Mouse (Mus musculus): ENCODE measurements around the gene Ephx3. TPM values are rescaled to one million over a fixed set of nuclear protein-coding genes. Genes with fewer than 3 reads are reported as not detected.

Ephx3 gene
- total and polyA plus RNA-seq, 2 experiments from 2014 or later, result 0.08 to 0.29 TPM

DNA sequence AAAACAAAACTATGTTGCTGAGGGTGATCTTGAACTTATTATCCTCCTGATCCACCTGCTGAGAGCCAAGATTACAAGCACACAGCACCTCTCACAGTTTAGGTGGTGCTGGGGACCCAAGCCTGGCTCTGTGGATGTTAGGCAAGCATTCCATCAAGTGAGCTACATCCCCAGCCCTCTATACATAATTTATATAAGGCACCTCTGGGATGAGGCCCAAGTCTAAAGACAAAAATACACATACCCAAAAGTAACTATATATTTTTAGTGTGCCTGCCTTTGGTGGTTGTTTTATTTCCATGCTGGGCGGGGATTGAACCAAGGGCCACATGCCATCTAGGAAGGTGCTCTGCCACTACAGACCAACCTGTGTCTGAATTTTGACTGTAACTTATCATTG lies 47.1 kb downstream of the Ephx3 start:
- H3K27me3 ChIP-seq (ENCODE audit: insufficient read depth, low read length), result no peaks in the 10 kb centered on the region
- H3K4me1 ChIP-seq (ENCODE audit: insufficient read depth), result no peaks in the 10 kb centered on the region
- DNase-seq, result no peak
- no peak for TF ChIP-seq CTCF (IDR thresholded peaks at IDR 0.05; ENCODE audit: low read depth)
- H3K4me2 ChIP-seq (ENCODE audit: low read depth), result no peak overlapping the region
- no peaks in the 10 kb centered on the region for H3K9me3 ChIP-seq (ENCODE audit: low read length)
- no peak overlapping the region for H3K9ac ChIP-seq
- H3K36me3 ChIP-seq (ENCODE audit: insufficient read depth), result no peaks in the 10 kb centered on the region
- no peak for ATAC-seq
- WGBS, result 97% methylated on average over 1 of the region's 1 CpGs
- no peak overlapping the region for H3K27ac ChIP-seq (ENCODE audit: low read depth, low read length)
- no peak overlapping the region for H3K4me3 ChIP-seq (ENCODE audit: low read depth, low read length)

Other genes with a start within 250 kb of the Ephx3 start
- gene Rrp1b, start 153.4 kb downstream of the Ephx3 start, total RNA-seq (2014; rRNA removed), result 26.8 and 40.4 TPM in 2 replicates
- gene Rrp1b, start 153.4 kb downstream of the Ephx3 start, polyA plus RNA-seq (2015; fragmentation: Nextera tagmentation; extraction: Ambion mirVana), result 32.0 and 39.4 TPM in 2 replicates
- 0.57 and 0.62 TPM in 2 replicates for gene Hsf2bp, start 153.2 kb downstream of the Ephx3 start, total RNA-seq (2014; rRNA removed)
- gene Hsf2bp, start 153.2 kb downstream of the Ephx3 start, polyA plus RNA-seq (2015; fragmentation: Nextera tagmentation; extraction: Ambion mirVana), result 0.90 and 1.1 TPM in 2 replicates
- 13.5 and 22.5 TPM in 2 replicates for gene Notch3, start 22.7 kb downstream of the Ephx3 start, total RNA-seq (2014; rRNA removed)
- 2.3 and 3.3 TPM in 2 replicates for gene Notch3, start 22.7 kb downstream of the Ephx3 start, polyA plus RNA-seq (2015; fragmentation: Nextera tagmentation; extraction: Ambion mirVana)
- gene Brd4, start 95.2 kb upstream of the Ephx3 start, total RNA-seq (2014; rRNA removed), result 28.2 and 37.7 TPM in 2 replicates
- gene Brd4, start 95.2 kb upstream of the Ephx3 start, polyA plus RNA-seq (2015; fragmentation: Nextera tagmentation; extraction: Ambion mirVana), result 59.2 and 85.6 TPM in 2 replicates
- 75.0 and 114 TPM in 2 replicates for gene Akap8, start 131.7 kb upstream of the Ephx3 start, total RNA-seq (2014; rRNA removed)
- 44.8 and 64.3 TPM in 2 replicates for gene Akap8, start 131.7 kb upstream of the Ephx3 start, polyA plus RNA-seq (2015; fragmentation: Nextera tagmentation; extraction: Ambion mirVana)
- 74.2 and 86.2 TPM in 2 replicates for gene Akap8l, start 161.1 kb upstream of the Ephx3 start, total RNA-seq (2014; rRNA removed)
- 76.0 and 80.5 TPM in 2 replicates for gene Akap8l, start 161.1 kb upstream of the Ephx3 start, polyA plus RNA-seq (2015; fragmentation: Nextera tagmentation; extraction: Ambion mirVana)
- gene Wiz, start 199.9 kb upstream of the Ephx3 start, total RNA-seq (2014; rRNA removed), result 38.2 and 55.4 TPM in 2 replicates
- gene Wiz, start 199.9 kb upstream of the Ephx3 start, polyA plus RNA-seq (2015; fragmentation: Nextera tagmentation; extraction: Ambion mirVana), result 35.4 and 42.0 TPM in 2 replicates
- 0.52 and 0.62 TPM in 2 replicates for gene Rasal3, start 214.0 kb upstream of the Ephx3 start, total RNA-seq (2014; rRNA removed)
- 0.20 and 0.54 TPM in 2 replicates for gene Rasal3, start 214.0 kb upstream of the Ephx3 start, polyA plus RNA-seq (2015; fragmentation: Nextera tagmentation; extraction: Ambion mirVana)
- gene Pglyrp2, start 234.6 kb upstream of the Ephx3 start, total RNA-seq (2014; rRNA removed), result not detected in 2 replicates
- gene Pglyrp2, start 234.6 kb upstream of the Ephx3 start, polyA plus RNA-seq (2015; fragmentation: Nextera tagmentation; extraction: Ambion mirVana), result not detected in 2 replicates

Measured in forebrain, postnatal 0 days (tissue).